ENCODE assay signal across 20 mouse cellular contexts in the genomic region with DNA sequence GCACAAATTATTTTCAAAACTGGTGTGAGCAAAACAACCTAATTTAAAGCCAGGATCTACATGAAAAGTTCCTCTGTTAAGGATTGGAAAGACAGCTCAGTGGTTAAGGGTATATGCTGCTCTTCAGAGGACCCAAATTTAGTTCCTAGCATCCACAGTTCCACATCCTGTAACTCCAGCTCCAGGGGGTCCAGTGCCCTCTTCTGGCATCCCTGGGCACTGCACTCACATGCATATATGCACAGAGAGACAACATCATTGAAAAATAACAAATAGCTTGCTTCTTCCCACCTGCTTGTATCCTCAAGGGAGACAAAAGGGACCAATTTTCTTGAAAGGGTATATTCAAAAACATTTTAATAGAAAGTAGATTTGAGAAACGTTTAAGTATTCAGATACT. TPM values are rescaled to one million over a fixed set of nuclear protein-coding genes. Genes with fewer than 3 reads are reported as not detected.
A peak's percentile ranks its signal among the peaks of the same experiment; 100 is the strongest.
DNase-seq lines count a peak whose midpoint lies in the region; ATAC-seq and TF ChIP-seq lines count a peak whose summit lies in the region.
"Had no signal": no experiment of that assay in that cellular context is flagged by ENCODE, and none has a peak within 500 bp of the region (broad histone marks: within the 10 kb centered on the region; RNA-seq: fewer than 3 reads in every experiment).

No protein-coding gene starts in this region.

- no peak overlapping the region for H3K9ac ChIP-seq in liver, embryonic 12.5 days
- no peak overlapping the region for H3K9ac ChIP-seq in liver, postnatal 0 days (replicated peaks)
- H3K9ac ChIP-seq: embryonic facial prominence, embryonic 12.5 days; hindbrain, embryonic 13.5 days; liver, embryonic 13.5 days; neural tube, embryonic 13.5 days had no signal

- in situ Hi-C loops in Patski (cut with MboI; ENCODE audit: low pct_unique_long_range_greater_than_20kb): no loop called here

- intact Hi-C loops in left cerebral cortex, postnatal 10 days (cut with DNase I): no loop called here

- H3K9me3 ChIP-seq in liver, embryonic 12.5 days (replicated peaks): no peaks in the 10 kb centered on the region
- no peaks in the 10 kb centered on the region for H3K9me3 ChIP-seq in liver, postnatal 0 days (ENCODE audit: low read length)
- H3K9me3 ChIP-seq: embryonic facial prominence, embryonic 12.5 days; hindbrain, embryonic 13.5 days; liver, embryonic 13.5 days; megakaryocyte, embryonic 14.5 days; neural tube, embryonic 13.5 days had no signal

- no peak for ATAC-seq in liver, embryonic 12.5 days
- ATAC-seq in Patski: no peak
- no peak for ATAC-seq in liver, postnatal 0 days
- no peak for ATAC-seq in cerebellum, adult (ENCODE audit: insufficient number of reproducible peaks, low FRiP score, low TSS enrichment)

- peak; percentile 57 for TF ChIP-seq CTCF in Patski (IDR thresholded peaks at IDR 0.05)
- peak; percentile 53 for TF ChIP-seq CTCF in liver, postnatal 0 days (IDR thresholded peaks at IDR 0.05; ENCODE audit: low read depth)

- POLR2A ChIA-PET in Patski (lab: Charles Lee): no interaction called here

- no peak overlapping the region for H3K27ac ChIP-seq in liver, embryonic 12.5 days
- H3K27ac ChIP-seq in liver, postnatal 0 days (ENCODE audit: low read depth): no peak overlapping the region
- H3K27ac ChIP-seq: embryonic facial prominence, embryonic 12.5 days; hindbrain, embryonic 13.5 days; liver, embryonic 13.5 days; neural tube, embryonic 13.5 days had no signal

- peaks cover 29% of the 10 kb centered on the region for H3K36me3 ChIP-seq in liver, embryonic 12.5 days
- peaks cover 3% of the 10 kb centered on the region; the same call in 1 of the 2 replicates for H3K36me3 ChIP-seq in liver, postnatal 0 days (replicated peaks; ENCODE audit: insufficient read depth, low read length)

- H3K4me1 ChIP-seq in liver, embryonic 12.5 days: no peaks in the 10 kb centered on the region
- no peaks in the 10 kb centered on the region for H3K4me1 ChIP-seq in liver, postnatal 0 days (ENCODE audit: insufficient read depth)
- H3K4me1 ChIP-seq: embryonic facial prominence, embryonic 12.5 days; hindbrain, embryonic 13.5 days; liver, embryonic 13.5 days; megakaryocyte, embryonic 14.5 days; neural tube, embryonic 13.5 days had no signal

- peak; percentile 7 for DNase-seq in liver
- DNase-seq in ES-CJ7 (ENCODE audit: low read depth, low spot score): peak; percentile 34
- DNase-seq in Patski (ENCODE audit: low read depth, low spot score): no peak
- no peak for DNase-seq in liver, postnatal 0 days
- DNase-seq in left cerebral cortex, postnatal 10 days (ENCODE audit: extremely low spot score in 1 of 2, low spot score in 2 of 2): no peak
- DNase-seq: cerebellum, postnatal 25 days; kidney, adult 9 months; liver, embryonic 13.5 days had no signal

- H3K4me3 ChIP-seq in liver, embryonic 12.5 days: no peak overlapping the region
- no peak overlapping the region for H3K4me3 ChIP-seq in liver, postnatal 0 days (ENCODE audit: low read depth, low read length)
- H3K4me3 ChIP-seq: embryonic facial prominence, embryonic 12.5 days; hindbrain, embryonic 13.5 days; liver, embryonic 13.5 days; megakaryocyte, embryonic 14.5 days; neural tube, embryonic 13.5 days had no signal

- no peak overlapping the region for H3K4me2 ChIP-seq in liver, embryonic 12.5 days
- no peak overlapping the region for H3K4me2 ChIP-seq in liver, postnatal 0 days (ENCODE audit: low read depth, low read length)
- H3K4me2 ChIP-seq: embryonic facial prominence, embryonic 12.5 days; hindbrain, embryonic 13.5 days; liver, embryonic 13.5 days; neural tube, embryonic 13.5 days had no signal

- TF ChIP-seq EP300 in liver, postnatal 0 days (IDR thresholded peaks at IDR 0.05; ENCODE audit: low read depth): no peak

- CTCF ChIA-PET in Patski (lab: Charles Lee): no interaction called here

- WGBS in liver, embryonic 12.5 days (ENCODE audit: insufficient replicate concordance): 69% methylated on average over 1 of the region's 1 CpGs
- 77% methylated on average over 1 of the region's 1 CpGs for WGBS in liver, postnatal 0 days (ENCODE audit: insufficient replicate concordance)

- H3K27me3 ChIP-seq in liver, embryonic 12.5 days (replicated peaks): no peaks in the 10 kb centered on the region
- no peaks in the 10 kb centered on the region for H3K27me3 ChIP-seq in Patski
- H3K27me3 ChIP-seq in liver, postnatal 0 days (ENCODE audit: insufficient read depth, low read length): no peaks in the 10 kb centered on the region
- H3K27me3 ChIP-seq: embryonic facial prominence, embryonic 12.5 days; hindbrain, embryonic 13.5 days; liver, embryonic 13.5 days; megakaryocyte, embryonic 14.5 days; neural tube, embryonic 13.5 days had no signal

RNA-seq across cellular contexts. Expression of a gene that starts 6.0 kb away (rescaled TPM):
- polyA plus RNA-seq in liver, embryonic 12.5 days (2016; fragmentation: Nextera tagmentation; extraction: Ambion mirVana): not detected in 2 replicates
- 0.06 TPM for polyA plus RNA-seq in Patski (2021)
- polyA plus RNA-seq in liver, postnatal 0 days (2015; fragmentation: Nextera tagmentation; extraction: Ambion mirVana): not detected in 2 replicates
- not detected for total RNA-seq in left cerebral cortex, postnatal 10 days (2021)
- total RNA-seq: gastrocnemius, postnatal 4 days; layer of hippocampus, adult 8-10 months; left cerebral cortex, postnatal 14 days had no signal
- polyA plus RNA-seq: embryonic facial prominence, embryonic 12.5 days; frontal cortex, adult 2 months; hindbrain, embryonic 13.5 days; liver, embryonic 13.5 days had no signal

RNA-seq across cellular contexts. Expression of a gene that starts 8.8 kb away (rescaled TPM):
- not detected in 2 replicates for polyA plus RNA-seq in liver, embryonic 12.5 days (2016; fragmentation: Nextera tagmentation; extraction: Ambion mirVana)
- not detected for polyA plus RNA-seq in Patski (2021)
- polyA plus RNA-seq in liver, postnatal 0 days (2015; fragmentation: Nextera tagmentation; extraction: Ambion mirVana): not detected in 2 replicates
- not detected for total RNA-seq in left cerebral cortex, postnatal 10 days (2021)
- total RNA-seq: gastrocnemius, postnatal 4 days; layer of hippocampus, adult 8-10 months; left cerebral cortex, postnatal 14 days had no signal
- polyA plus RNA-seq: embryonic facial prominence, embryonic 12.5 days; frontal cortex, adult 2 months; heart, embryonic 16.5 days; hindbrain, embryonic 13.5 days; liver, embryonic 13.5 days; neural tube, embryonic 13.5 days; stomach, embryonic 16.5 days had no signal

RNA-seq across cellular contexts. Expression of a gene that starts 37.6 kb away (rescaled TPM):
- polyA plus RNA-seq in liver, embryonic 12.5 days (2016; fragmentation: Nextera tagmentation; extraction: Ambion mirVana): 208 TPM in 2 replicates
- 219 TPM for polyA plus RNA-seq in Patski (2021)
- polyA plus RNA-seq in liver, postnatal 0 days (2015; fragmentation: Nextera tagmentation; extraction: Ambion mirVana): 125 and 130 TPM in 2 replicates
- 100 to 1,000 TPM; 291 to 295 TPM for total RNA-seq in left cerebral cortex, postnatal 10 days (2021)

Comparison
In these comparisons a context has a peak if more than half of its experiments do, and no peak if none do; other contexts are left out.
1. DNase-seq: peak in liver (single experiment) and ES-CJ7 (single experiment); none in Patski (single experiment), liver, postnatal 0 days (single experiment) and left cerebral cortex, postnatal 10 days (0 of 2).